Mouse (Mus musculus) myocyte (in vitro differentiated cells): ENCODE results near the gene Sec24c.
"Not testable (repeated sequence)": the region's sequence is repeated elsewhere in the genome, so short reads cannot be mapped to it uniquely, and the experiment has no call there.

ENCODE experiments used
- CEBPB ChIP-seq: IDR thresholded peaks from 2 replicates; pipeline ENCODE4 v1.6.1; 2011; ENCODE audit warnings: mild to moderate bottlenecking, moderate library complexity; ENCODE audit not compliant: poor library complexity, insufficient read depth, severe bottlenecking
- E2F4 ChIP-seq: IDR thresholded peaks from one replicate; pipeline ENCODE4 v1.6.1; 2011; ENCODE audit warnings: mild to moderate bottlenecking, control low read depth, moderate library complexity; ENCODE audit not compliant: insufficient read depth
- MAX ChIP-seq: IDR thresholded peaks from one replicate; pipeline ENCODE4 v1.6.1; 2011; ENCODE audit warnings: low read depth, mild to moderate bottlenecking, control low read depth
- MYOD1 ChIP-seq, 3 experiments: IDR thresholded peaks; one replicate each; pipeline ENCODE4 v1.6.1; 2011; ENCODE audit warnings: control low read depth in 2 of 3, low read depth in 2 of 3, mild to moderate bottlenecking in 2 of 3, moderate library complexity in 1 of 3; ENCODE audit not compliant: insufficient read length in 2 of 3, control insufficient read depth in 1 of 3
- MYOG ChIP-seq, 3 experiments: IDR thresholded peaks; one replicate each; pipeline ENCODE4 v1.6.1; 2011; ENCODE audit warnings: control low read depth in 2 of 3, low read depth in 2 of 3, mild to moderate bottlenecking in 2 of 3; ENCODE audit not compliant: insufficient read length in 2 of 3, control insufficient read depth in 1 of 3, insufficient read depth in 1 of 3
- POLR2A ChIP-seq: IDR thresholded peaks from one replicate; pipeline ENCODE4 v1.6.1; 2011; ENCODE audit warnings: low read depth, mild to moderate bottlenecking, control low read depth, moderate library complexity; ENCODE audit not compliant: insufficient read length
- POLR2AphosphoS2 ChIP-seq: IDR thresholded peaks from one replicate; pipeline ENCODE4 v1.6.1; 2011; ENCODE audit warnings: low read depth, control low read depth; ENCODE audit not compliant: insufficient read length
- REST ChIP-seq: IDR thresholded peaks from one replicate; pipeline ENCODE4 v1.6.1; 2011; ENCODE audit warnings: mild to moderate bottlenecking, control low read depth, moderate library complexity; ENCODE audit not compliant: insufficient read depth, insufficient read length
- TCF12 ChIP-seq: IDR thresholded peaks from one replicate; pipeline ENCODE4 v1.6.1; 2011; ENCODE audit warnings: mild to moderate bottlenecking, control low read depth; ENCODE audit not compliant: poor library complexity, insufficient read depth, severe bottlenecking
- USF1 ChIP-seq: IDR thresholded peaks from one replicate; pipeline ENCODE4 v1.6.1; 2011; ENCODE audit warnings: low read depth, mild to moderate bottlenecking, control low read depth, moderate library complexity

GRCm38 (mm10) chr14:20636968-20637367 is 37.1 kb upstream of the Sec24c start:
- TF ChIP-seq E2F4; POLR2A; MYOD1 (IDR thresholded peaks at IDR 0.05; ENCODE audit: control insufficient read depth in 1 of 3, insufficient read length in 2 of 3, low read depth in 2 of 3); TCF12; USF1; CEBPB; POLR2AphosphoS2; REST; MAX; MYOG (IDR thresholded peaks at IDR 0.05; ENCODE audit: control insufficient read depth in 1 of 3, insufficient read depth in 1 of 3, insufficient read length in 2 of 3, low read depth in 2 of 3): not testable (repeated sequence)
